Mouse (Mus musculus): Measurements from ENCODE around the gene Rprd1b. TPM values are rescaled to one million over a fixed set of nuclear protein-coding genes. Genes with fewer than 3 reads are reported as not detected.

Rprd1b gene
- polyA plus RNA-seq, 1 experiment from 2014 or later = 31.1 TPM

- Histone ChIP-seq H3K4me3 (ENCODE audit: low read depth, low read length) (no peak overlapping the region), H3K27ac (ENCODE audit: low read depth, low read length) (no peak overlapping the region), H3K36me3 (ENCODE audit: control insufficient read depth, insufficient read depth, low read length) (no peaks in the 10 kb centered on the region), H3K4me2 (ENCODE audit: low read length) (no peak overlapping the region), H3K27me3 (replicated peaks; ENCODE audit: control insufficient read depth, insufficient read depth, low read length) (no peaks in the 10 kb centered on the region), H3K9me3 (replicated peaks; ENCODE audit: control insufficient read depth, low read length) (no peaks in the 10 kb centered on the region), H3K9ac (ENCODE audit: low read length) (no peak overlapping the region), H3K4me1 (ENCODE audit: control insufficient read depth, insufficient read depth, low read length) (no peaks in the 10 kb centered on the region)
- WGBS = 88% methylated on average over 6 of the region's 6 CpGs
- ATAC-seq (no peak), DNase-seq (ENCODE audit: low spot score) (no peak)
These were observed 116.6 kb downstream of the Rprd1b start for GRCm38 (mm10) chr2:158144750-158145527.

GRCm38 (mm10) chr2:158145528-158146065 lies 117.3 kb downstream of the Rprd1b start:
- DNase-seq (ENCODE audit: low spot score) (no peak), ATAC-seq (no peak)
- Histone ChIP-seq H3K27me3 (replicated peaks; ENCODE audit: control insufficient read depth, insufficient read depth, low read length) (no peaks in the 10 kb centered on the region), H3K4me1 (ENCODE audit: control insufficient read depth, insufficient read depth, low read length) (no peaks in the 10 kb centered on the region), H3K9me3 (replicated peaks; ENCODE audit: control insufficient read depth, low read length) (no peaks in the 10 kb centered on the region), H3K36me3 (ENCODE audit: control insufficient read depth, insufficient read depth, low read length) (no peaks in the 10 kb centered on the region), H3K9ac (ENCODE audit: low read length) (no peak overlapping the region), H3K4me3 (ENCODE audit: low read depth, low read length) (no peak overlapping the region; the same call in 1 of the 2 replicates), H3K4me2 (ENCODE audit: low read length) (peak overlapping the region; percentile 50), H3K27ac (ENCODE audit: low read depth, low read length) (no peak overlapping the region)
- 66% methylated on average over 5 of the region's 5 CpGs for WGBS

DNA sequence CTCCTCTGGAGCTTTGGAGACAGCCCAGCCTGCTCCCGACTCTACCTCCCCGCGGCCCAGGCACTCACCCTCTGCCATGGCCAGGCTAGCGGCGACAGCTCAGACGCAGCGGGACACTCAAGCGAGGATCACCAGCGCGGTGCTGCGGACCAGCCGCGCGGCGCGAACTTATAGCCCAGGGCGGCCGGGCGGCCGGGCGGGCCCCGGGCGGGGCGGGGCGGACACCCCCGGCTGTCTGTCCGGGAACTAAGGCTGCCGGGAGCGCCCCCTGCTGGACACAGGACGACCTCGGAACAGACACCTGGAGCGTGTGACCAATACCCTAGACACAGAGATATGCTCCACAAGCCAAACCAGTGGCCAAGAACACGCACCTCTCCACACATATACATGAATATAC lies 117.9 kb downstream of the Rprd1b start, which contains the start of gene Tgm2:
Gene Tgm2, minus strand, starts transcription at position 214 of the 400 bp plus-strand sequence.
- 0 out of 2 replicates have a peak within 1 kb of the TSS, but pooled peaks have one; percentile 29 for H3K9ac ChIP-seq (ENCODE audit: low read length)
- 0 out of 2 replicates have a peak, but pooled peaks cover 4% of the 10 kb centered on the region for H3K9me3 ChIP-seq (replicated peaks; ENCODE audit: control insufficient read depth, low read length)
- no peak within 1 kb of the TSS for H3K27ac ChIP-seq (ENCODE audit: low read depth, low read length)
- under 1% methylated on average over 33 of the region's 33 CpGs for whole genome bisulfite sequencing
- peak within 1 kb of the TSS; percentile 50 for H3K4me2 ChIP-seq (ENCODE audit: low read length)
- peak within 1 kb of the TSS; percentile 22; the same call in 1 of the 2 replicates for H3K4me3 ChIP-seq (ENCODE audit: low read depth, low read length)
- DNase-seq (ENCODE audit: low spot score) (peak; percentile 65), ATAC-seq (peak; percentile 72)
- H3K36me3 ChIP-seq (ENCODE audit: control insufficient read depth, insufficient read depth, low read length) = no peaks in the 10 kb centered on the region
- no peaks in the 10 kb centered on the region for H3K27me3 ChIP-seq (replicated peaks; ENCODE audit: control insufficient read depth, insufficient read depth, low read length)
- H3K4me1 ChIP-seq (ENCODE audit: control insufficient read depth, insufficient read depth, low read length) = no peaks in the 10 kb centered on the region

GRCm38 (mm10) chr2:158146971-158147370 lies 118.7 kb downstream of the Rprd1b start:
- no peak overlapping the region for H3K27ac ChIP-seq (ENCODE audit: low read depth, low read length)
- WGBS = 94% methylated on average over 8 of the region's 8 CpGs
- ATAC-seq = no peak

GRCm38 (mm10) chr2:158151077-158151476 lies 122.8 kb downstream of the Rprd1b start:
- H3K9ac ChIP-seq (ENCODE audit: low read length) = no peak overlapping the region
- ATAC-seq = no peak
- peaks cover 6% of the 10 kb centered on the region; the same call in 1 of the 2 replicates for H3K4me1 ChIP-seq (ENCODE audit: control insufficient read depth, insufficient read depth, low read length)
- no peaks in the 10 kb centered on the region for H3K27me3 ChIP-seq (replicated peaks; ENCODE audit: control insufficient read depth, insufficient read depth, low read length)
- H3K4me2 ChIP-seq (ENCODE audit: low read length) = no peak overlapping the region
- no peak overlapping the region for H3K4me3 ChIP-seq (ENCODE audit: low read depth, low read length)
- H3K27ac ChIP-seq (ENCODE audit: low read depth, low read length) = no peak overlapping the region
- 0 out of 2 replicates have a peak, but pooled peaks cover 5% of the 10 kb centered on the region for H3K9me3 ChIP-seq (replicated peaks; ENCODE audit: control insufficient read depth, low read length)
- 98% methylated on average over 3 of the region's 3 CpGs for whole genome bisulfite sequencing
- DNase-seq (ENCODE audit: low spot score) = no peak
- H3K36me3 ChIP-seq (ENCODE audit: control insufficient read depth, insufficient read depth, low read length) = no peaks in the 10 kb centered on the region

More at GRCm38 (mm10) chr2:158146971-158147370, 118.7 kb downstream of the Rprd1b start:
- no peak for DNase-seq (ENCODE audit: low spot score)
- Histone ChIP-seq H3K4me2 (ENCODE audit: low read length) (no peak overlapping the region), H3K4me1 (ENCODE audit: control insufficient read depth, insufficient read depth, low read length) (no peaks in the 10 kb centered on the region), H3K9me3 (replicated peaks; ENCODE audit: control insufficient read depth, low read length) (0 out of 2 replicates have a peak, but pooled peaks cover 5% of the 10 kb centered on the region), H3K36me3 (ENCODE audit: control insufficient read depth, insufficient read depth, low read length) (no peaks in the 10 kb centered on the region), H3K4me3 (ENCODE audit: low read depth, low read length) (no peak overlapping the region), H3K9ac (ENCODE audit: low read length) (no peak overlapping the region), H3K27me3 (replicated peaks; ENCODE audit: control insufficient read depth, insufficient read depth, low read length) (no peaks in the 10 kb centered on the region)

GRCm38 (mm10) chr2:158152685-158153309 lies 124.5 kb downstream of the Rprd1b start:
- 14% methylated on average over 6 of the region's 6 CpGs for WGBS
- H3K9ac ChIP-seq (ENCODE audit: low read length) = no peak overlapping the region
- H3K27ac ChIP-seq (ENCODE audit: low read depth, low read length) = no peak overlapping the region
- 0 out of 2 replicates have a peak, but pooled peaks cover 5% of the 10 kb centered on the region for H3K9me3 ChIP-seq (replicated peaks; ENCODE audit: control insufficient read depth, low read length)
- DNase-seq (ENCODE audit: low spot score) (peak; percentile 55), ATAC-seq (peak; percentile 63)
- peaks cover 6% of the 10 kb centered on the region; the same call in 1 of the 2 replicates for H3K4me1 ChIP-seq (ENCODE audit: control insufficient read depth, insufficient read depth, low read length)
- no peak overlapping the region for H3K4me2 ChIP-seq (ENCODE audit: low read length)
- no peaks in the 10 kb centered on the region for H3K27me3 ChIP-seq (replicated peaks; ENCODE audit: control insufficient read depth, insufficient read depth, low read length)
- no peak overlapping the region for H3K4me3 ChIP-seq (ENCODE audit: low read depth, low read length)
- H3K36me3 ChIP-seq (ENCODE audit: control insufficient read depth, insufficient read depth, low read length) = no peaks in the 10 kb centered on the region

DNA sequence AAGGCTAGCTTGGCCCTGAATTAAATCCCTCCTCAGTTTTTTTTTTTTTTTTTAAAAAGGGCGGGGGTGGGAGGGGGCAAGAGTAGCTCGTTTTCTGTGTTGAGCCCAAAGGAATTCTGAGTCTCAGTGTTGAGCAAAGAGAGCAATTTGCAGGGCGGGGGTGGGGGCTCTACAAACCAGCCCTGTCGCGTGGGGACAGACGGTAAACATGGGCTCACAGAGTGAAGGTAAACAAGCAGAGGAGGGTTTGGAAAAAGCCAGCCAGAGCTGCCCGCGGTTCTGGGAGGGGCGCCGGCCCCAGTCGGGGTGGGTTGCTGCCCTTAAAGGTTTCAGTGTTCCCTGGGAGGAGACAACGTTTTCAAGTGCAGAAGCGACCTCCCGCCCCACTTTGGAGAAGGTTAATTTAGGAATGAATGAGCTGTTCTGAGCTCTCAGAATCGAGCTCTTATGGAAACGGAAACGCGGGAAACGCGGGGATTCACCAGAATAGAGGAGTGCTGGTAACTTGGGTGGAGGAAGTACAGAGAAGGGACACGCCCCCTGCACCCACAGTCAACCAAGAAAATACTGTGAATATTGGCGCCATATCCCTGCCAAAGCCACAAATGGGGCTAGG lies 125.5 kb downstream of the Rprd1b start:
- Histone ChIP-seq H3K4me2 (ENCODE audit: low read length) (peak overlapping the region; percentile 56), H3K27ac (ENCODE audit: low read depth, low read length) (no peak overlapping the region), H3K36me3 (ENCODE audit: control insufficient read depth, insufficient read depth, low read length) (no peaks in the 10 kb centered on the region), H3K4me3 (ENCODE audit: low read depth, low read length) (peak overlapping the region; percentile 21), H3K4me1 (ENCODE audit: control insufficient read depth, insufficient read depth, low read length) (peaks cover 6% of the 10 kb centered on the region; the same call in 1 of the 2 replicates), H3K27me3 (replicated peaks; ENCODE audit: control insufficient read depth, insufficient read depth, low read length) (no peaks in the 10 kb centered on the region), H3K9ac (ENCODE audit: low read length) (peak overlapping the region; percentile 54), H3K9me3 (replicated peaks; ENCODE audit: control insufficient read depth, low read length) (0 out of 2 replicates have a peak, but pooled peaks cover 5% of the 10 kb centered on the region)
- ATAC-seq = peak; percentile 44
- DNase-seq (ENCODE audit: low spot score) = peak; percentile 22
- WGBS = 1% methylated on average over 22 of the region's 22 CpGs

DNA sequence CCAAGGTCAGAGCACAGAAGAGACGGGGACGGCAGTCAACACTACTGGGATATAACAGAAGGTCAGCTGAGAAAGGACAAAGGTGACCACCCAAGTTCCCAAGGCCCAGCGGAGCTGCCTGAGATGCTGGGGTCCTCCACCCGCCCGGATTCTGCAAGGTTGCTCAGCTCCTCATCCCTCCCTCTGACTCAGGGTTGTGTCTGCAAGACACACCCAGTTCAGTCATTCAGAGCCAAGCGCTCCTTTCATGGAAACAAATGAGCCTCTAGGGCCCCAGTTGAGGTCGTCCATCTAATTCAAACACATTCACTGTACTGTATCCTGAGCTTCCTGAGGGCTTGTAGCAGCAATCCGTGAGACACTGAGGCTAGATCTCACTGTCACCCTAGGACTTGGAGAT lies 126.3 kb downstream of the Rprd1b start:
- Histone ChIP-seq H3K9ac (ENCODE audit: low read length) (no peak overlapping the region), H3K27me3 (replicated peaks; ENCODE audit: control insufficient read depth, insufficient read depth, low read length) (no peaks in the 10 kb centered on the region), H3K4me1 (ENCODE audit: control insufficient read depth, insufficient read depth, low read length) (peaks cover 6% of the 10 kb centered on the region; the same call in 1 of the 2 replicates), H3K9me3 (replicated peaks; ENCODE audit: control insufficient read depth, low read length) (0 out of 2 replicates have a peak, but pooled peaks cover 5% of the 10 kb centered on the region), H3K36me3 (ENCODE audit: control insufficient read depth, insufficient read depth, low read length) (no peaks in the 10 kb centered on the region), H3K4me3 (ENCODE audit: low read depth, low read length) (no peak overlapping the region), H3K27ac (ENCODE audit: low read depth, low read length) (no peak overlapping the region), H3K4me2 (ENCODE audit: low read length) (no peak overlapping the region)
- DNase-seq (ENCODE audit: low spot score) (no peak), ATAC-seq (no peak)
- WGBS = 57% methylated on average over 8 of the region's 8 CpGs

Data from forebrain, embryonic 14.5 days (tissue).